Comparison of ENCODE assay signal across 14 mouse cellular contexts in the genomic region with DNA sequence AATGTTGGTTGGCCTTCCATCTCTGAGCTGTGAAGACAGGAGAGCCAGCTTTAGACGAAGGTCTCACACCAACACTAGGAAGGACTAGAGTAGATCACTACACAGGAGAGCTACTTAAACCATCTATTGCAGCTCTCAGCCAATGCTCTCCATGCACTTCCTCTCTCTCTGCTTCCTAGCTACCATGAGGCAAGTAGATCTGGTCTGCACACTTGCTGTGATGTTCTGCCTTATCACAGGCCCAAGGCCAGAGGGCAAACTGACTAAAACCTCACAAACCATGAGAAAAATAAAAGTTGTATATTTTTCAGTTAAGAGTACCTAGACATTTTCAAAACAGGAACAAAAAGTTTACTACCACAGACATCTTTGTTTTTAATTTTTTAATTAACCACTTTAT. TPM values are rescaled to one million over a fixed set of nuclear protein-coding genes. Genes with fewer than 3 reads are reported as not detected.
"Had no signal": no experiment of that assay in that cellular context is flagged by ENCODE, and none has a peak within 500 bp of the region (broad histone marks: within the 10 kb centered on the region; RNA-seq: fewer than 3 reads in every experiment).

No protein-coding gene starts in this region.

RNA-seq across cellular contexts. Expression of a gene that starts 10.0 kb away (rescaled TPM):
- total RNA-seq: neutrophil, adult 5-6 weeks had no signal
- polyA plus RNA-seq: neural tube, embryonic 13.5 days; neural tube, embryonic 14.5 days; neural tube, embryonic 15.5 days; small intestine, adult 2 months; stomach, embryonic 14.5 days; stomach, embryonic 15.5 days; testis, adult 2 months had no signal

RNA-seq across cellular contexts. Expression of a gene that starts 24.8 kb away (rescaled TPM):
- total RNA-seq: neutrophil, adult 5-6 weeks had no signal
- polyA plus RNA-seq: neural tube, embryonic 13.5 days; neural tube, embryonic 14.5 days; neural tube, embryonic 15.5 days; small intestine, adult 2 months; spleen, adult 2 months; stomach, embryonic 14.5 days; stomach, embryonic 15.5 days; stomach, embryonic 16.5 days; stomach, postnatal 0 days; testis, adult 2 months; thymus, adult 2 months; thymus, postnatal 0 days; urinary bladder, adult 2 months had no signal

RNA-seq across cellular contexts. Expression of a gene that starts 28.8 kb away (rescaled TPM):
- total RNA-seq: neutrophil, adult 5-6 weeks had no signal
- polyA plus RNA-seq: neural tube, embryonic 13.5 days; neural tube, embryonic 14.5 days; neural tube, embryonic 15.5 days; small intestine, adult 2 months; spleen, adult 2 months; stomach, embryonic 14.5 days; stomach, embryonic 15.5 days; stomach, embryonic 16.5 days; stomach, postnatal 0 days; testis, adult 2 months; thymus, adult 2 months; thymus, postnatal 0 days; urinary bladder, adult 2 months had no signal

RNA-seq across cellular contexts. Expression of a gene that starts 39.4 kb away (rescaled TPM):
- total RNA-seq: neutrophil, adult 5-6 weeks had no signal
- polyA plus RNA-seq: neural tube, embryonic 13.5 days; neural tube, embryonic 14.5 days; neural tube, embryonic 15.5 days; small intestine, adult 2 months; spleen, adult 2 months; stomach, embryonic 14.5 days; stomach, embryonic 15.5 days; stomach, embryonic 16.5 days; stomach, postnatal 0 days; testis, adult 2 months; thymus, adult 2 months; thymus, postnatal 0 days; urinary bladder, adult 2 months had no signal

RNA-seq across cellular contexts. Expression of a gene that starts 40.6 kb away (rescaled TPM):
- total RNA-seq: neutrophil, adult 5-6 weeks had no signal
- polyA plus RNA-seq: neural tube, embryonic 13.5 days; neural tube, embryonic 14.5 days; neural tube, embryonic 15.5 days; spleen, adult 2 months; stomach, embryonic 14.5 days; stomach, embryonic 15.5 days; stomach, embryonic 16.5 days; stomach, postnatal 0 days; testis, adult 2 months; thymus, adult 2 months; thymus, postnatal 0 days; urinary bladder, adult 2 months had no signal
